Mouse (Mus musculus) thymus, adult 2 months (tissue): ENCODE data around the gene Plcg2. TPM values are rescaled to one million over a fixed set of nuclear protein-coding genes. Genes with fewer than 3 reads are reported as not detected.

Experiments used
- DNase-seq: peaks from one replicate; pipeline ENCODE4 v3.0.0; 2021
- H3K27ac ChIP-seq: fragments of 200-500 bp; 2 replicates; pipeline ENCODE4 v1.5.1; 2012; ENCODE audit warnings: low read length, control low read depth; ENCODE audit not compliant: control insufficient read depth, insufficient read depth
- H3K27me3 ChIP-seq: fragments of 200-500 bp; 2 replicates; pipeline ENCODE4 v1.6.1; 2012; ENCODE audit warnings: mild to moderate bottlenecking, low read length, moderate library complexity, mixed read lengths; ENCODE audit not compliant: control insufficient read depth, insufficient read depth
- H3K36me3 ChIP-seq: fragments of 200-500 bp; 2 replicates; pipeline ENCODE4 v1.6.1; 2012; ENCODE audit warnings: mild to moderate bottlenecking, low read length, moderate library complexity; ENCODE audit not compliant: control insufficient read depth, insufficient read depth
- H3K4me1 ChIP-seq: fragments of 200-500 bp; replicated peaks from 2 replicates; pipeline ENCODE4 v1.6.1; 2012; ENCODE audit warnings: low read length; ENCODE audit not compliant: control insufficient read depth, insufficient read depth
- H3K4me3 ChIP-seq: fragments of 200-500 bp; 2 replicates; pipeline ENCODE4 v1.5.1; 2012; ENCODE audit warnings: mild to moderate bottlenecking, low read length, control low read depth, moderate library complexity; ENCODE audit not compliant: control insufficient read depth, insufficient read depth
- CTCF ChIP-seq: fragments of 200-500 bp; IDR thresholded peaks from 2 replicates; pipeline ENCODE4 v1.5.1; 2012; ENCODE audit warnings: mild to moderate bottlenecking, control low read depth, low read length, moderate library complexity, borderline replicate concordance; ENCODE audit not compliant: control insufficient read depth, poor library complexity, insufficient read depth; ENCODE audit errors: extremely low read depth
- POLR2A ChIP-seq: fragments of 200-500 bp; IDR thresholded peaks from 2 replicates; pipeline ENCODE4 v1.6.1; 2012; ENCODE audit warnings: mild to moderate bottlenecking, low read length, control low read depth, moderate library complexity; ENCODE audit not compliant: control insufficient read depth, poor library complexity, insufficient read depth; ENCODE audit errors: extremely low read depth
- WGBS: fragments of 180-500 bp; shearing (Covaris S2); methylation state at CpG from one replicate; pipeline ENCODE4 v1.1.7; 2018; 5-methylcytosine and 5-hydroxymethylcytosine counted together
- polyA plus RNA-seq: library from polyadenylated mRNA; depleted of rRNA; stranded (reverse); fragments of >200 nt; gene quantifications from 2 replicates; pipeline ENCODE4 v1.2.3, GENCODE M21; 2012; rRNA removed

Plcg2 gene
- polyA plus RNA-seq, result 9.0 and 10.7 TPM in 2 replicates

DNA sequence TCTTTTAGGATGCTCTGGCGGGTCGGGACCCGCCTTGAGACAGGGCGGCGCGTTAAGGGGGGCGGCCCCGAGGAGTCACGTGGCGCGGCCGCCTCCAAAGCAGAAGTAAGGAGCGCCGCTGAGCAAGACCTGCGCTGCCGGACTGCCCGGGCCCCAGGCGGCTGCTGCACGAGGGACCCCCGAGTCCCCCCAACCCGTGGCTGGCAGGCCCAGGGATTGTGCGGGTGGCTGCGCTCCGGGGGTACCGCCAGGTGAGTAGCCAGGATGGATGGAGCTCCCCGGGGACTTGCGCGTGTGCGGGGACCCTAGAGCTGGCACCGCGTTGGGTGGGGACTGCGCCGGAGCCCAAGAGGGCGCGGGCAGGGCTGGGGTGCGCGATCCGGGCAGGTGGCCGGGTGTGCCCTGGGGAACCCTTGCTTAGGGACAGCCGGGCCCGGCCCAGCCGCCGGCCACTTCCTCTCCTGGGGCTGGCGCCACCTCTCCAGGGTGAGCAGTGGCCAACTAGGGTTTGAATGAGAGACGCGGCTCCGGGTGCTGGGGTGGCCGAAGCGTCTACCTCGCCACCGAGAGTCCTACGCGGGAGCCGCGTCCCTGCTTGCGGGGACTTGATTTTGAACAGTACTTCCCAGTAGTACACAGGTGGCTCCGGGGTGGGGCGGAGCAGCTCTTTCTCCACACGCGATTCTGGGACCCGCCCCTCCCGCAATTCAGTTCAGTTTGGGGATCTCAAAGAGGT lies at the start of gene Plcg2:
Gene Plcg2 (plus strand): TSS at position 113 of the 736 bp plus-strand sequence.
- WGBS, result under 1% methylated on average over 61 of the region's 62 CpGs
- H3K27me3 ChIP-seq, result no peaks in the 10 kb centered on the region; the same call in 1 of the 2 replicates
- peak; percentile 59 for DNase-seq
- no peaks in the 10 kb centered on the region for H3K36me3 ChIP-seq
- peaks cover 14% of the 10 kb centered on the region for H3K4me1 ChIP-seq
- TF ChIP-seq POLR2A (no peak), CTCF (no peak)
- H3K27ac ChIP-seq, result no peak within 1 kb of the TSS
- H3K4me3 ChIP-seq, result peak within 1 kb of the TSS; percentile 61

DNA sequence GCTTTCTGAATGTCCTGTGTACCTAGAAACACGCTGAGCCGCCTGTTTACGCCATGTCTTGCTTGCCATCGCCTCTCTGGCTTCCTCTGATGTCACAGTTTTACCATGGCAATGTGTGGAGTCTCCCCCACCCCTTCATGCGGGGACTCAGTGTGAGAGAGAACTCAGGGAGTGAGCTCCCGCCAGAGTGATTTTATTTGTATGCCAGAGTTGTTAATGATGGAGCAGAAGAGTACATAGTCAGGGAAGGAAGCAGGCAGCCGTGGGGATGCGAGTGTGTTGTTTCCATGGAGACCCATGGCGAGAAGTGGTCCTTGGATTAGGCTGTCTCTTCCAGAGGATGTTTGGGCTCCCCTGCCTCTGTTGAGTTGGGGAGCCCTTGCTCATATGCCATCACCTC lies 47.0 kb upstream of the Plcg2 start:
- Histone ChIP-seq H3K4me3 (no peak overlapping the region), H3K36me3 (peaks cover 85% of the 10 kb centered on the region), H3K4me1 (no peaks in the 10 kb centered on the region), H3K27ac (no peak overlapping the region), H3K27me3 (no peaks in the 10 kb centered on the region)
- TF ChIP-seq POLR2A (no peak), CTCF (no peak)
- DNase-seq, result no peak
- 96% methylated on average over 9 of the region's 9 CpGs for WGBS

DNA sequence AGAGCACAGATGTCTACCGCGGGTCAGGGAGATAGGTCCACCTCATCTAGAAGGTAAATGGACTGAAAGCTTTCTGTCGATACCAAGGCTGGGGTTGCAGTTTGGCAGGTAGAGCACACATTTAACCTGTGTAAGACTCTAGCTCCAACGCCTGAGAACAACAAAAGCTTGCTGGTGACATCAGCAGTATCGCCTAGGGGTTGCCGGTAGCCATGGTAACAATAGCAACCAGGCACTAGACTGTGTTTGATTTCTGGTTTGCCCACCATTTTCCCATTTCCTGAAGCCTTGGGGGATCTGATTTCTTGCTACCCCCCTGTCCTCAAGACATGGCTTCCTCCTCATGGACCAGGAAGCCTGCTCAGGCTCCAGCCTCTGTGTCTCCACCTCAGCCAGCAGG lies 44.1 kb upstream of the Plcg2 start:
- Histone ChIP-seq H3K4me1 (no peaks in the 10 kb centered on the region), H3K27me3 (no peaks in the 10 kb centered on the region), H3K27ac (no peak overlapping the region), H3K36me3 (peaks cover 73% of the 10 kb centered on the region), H3K4me3 (no peak overlapping the region)
- 96% methylated on average over 6 of the region's 6 CpGs for WGBS
- DNase-seq, result no peak
- no peak for TF ChIP-seq CTCF
- no peak for TF ChIP-seq POLR2A

DNA sequence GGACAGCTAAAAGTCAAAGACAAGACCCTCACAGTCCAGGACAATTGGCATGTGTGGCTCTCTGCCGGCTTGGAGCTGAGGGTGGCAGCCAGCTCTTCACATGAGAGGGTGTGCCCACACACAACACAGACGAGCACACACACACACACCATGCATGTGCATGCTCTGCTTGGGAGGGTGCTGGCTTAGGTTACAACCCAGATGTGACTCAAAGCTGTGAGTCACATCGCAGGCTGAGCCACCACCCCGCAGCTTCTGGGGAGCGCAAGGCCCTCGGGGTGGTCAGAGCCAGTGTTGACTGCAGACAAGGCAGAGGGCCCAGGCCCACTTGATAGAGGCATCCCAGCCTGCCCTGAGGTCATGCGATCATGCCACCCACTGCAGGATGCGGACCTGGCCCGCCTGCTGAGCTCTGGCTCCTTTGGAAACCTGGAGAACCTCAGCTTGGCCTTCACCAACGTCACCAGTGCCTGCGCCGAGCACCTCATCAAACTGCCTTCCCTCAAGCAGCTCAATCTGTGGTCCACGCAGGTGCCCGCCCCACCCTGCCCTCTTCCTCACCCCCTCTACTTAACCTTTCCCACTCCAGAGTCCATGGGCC lies 43.5 kb upstream of the Plcg2 start:
- no peaks in the 10 kb centered on the region for H3K27me3 ChIP-seq
- 94% methylated on average over 14 of the region's 14 CpGs for WGBS
- H3K36me3 ChIP-seq, result peaks cover 66% of the 10 kb centered on the region
- no peak overlapping the region for H3K27ac ChIP-seq
- H3K4me3 ChIP-seq, result no peak overlapping the region
- TF ChIP-seq CTCF (no peak), POLR2A (no peak)
- no peaks in the 10 kb centered on the region for H3K4me1 ChIP-seq
- DNase-seq, result no peak

DNA sequence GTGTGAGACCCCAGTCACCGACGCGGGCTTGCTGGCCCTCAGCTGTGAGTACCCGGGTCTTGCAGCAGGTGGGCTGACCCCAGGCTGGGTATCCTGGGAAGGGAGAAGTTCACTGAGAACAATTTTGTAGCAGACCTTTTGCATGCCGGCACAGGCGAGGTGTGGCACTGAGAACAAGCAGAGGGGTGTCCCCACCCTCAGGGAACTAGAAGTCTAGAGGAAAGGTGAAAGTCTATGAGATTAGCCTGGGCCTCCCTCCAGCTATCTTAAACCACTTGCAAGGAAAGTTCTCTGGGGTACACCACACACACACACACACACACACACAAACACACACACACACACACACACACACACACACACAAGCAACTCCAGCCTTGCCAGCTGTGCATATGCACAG lies 42.4 kb upstream of the Plcg2 start:
- H3K4me1 ChIP-seq, result no peaks in the 10 kb centered on the region
- no peak overlapping the region for H3K4me3 ChIP-seq
- peaks cover 62% of the 10 kb centered on the region for H3K36me3 ChIP-seq
- TF ChIP-seq POLR2A (no peak), CTCF (no peak)
- no peak for DNase-seq
- 97% methylated on average over 6 of the region's 6 CpGs for WGBS
- no peak overlapping the region for H3K27ac ChIP-seq
- no peaks in the 10 kb centered on the region for H3K27me3 ChIP-seq

DNA sequence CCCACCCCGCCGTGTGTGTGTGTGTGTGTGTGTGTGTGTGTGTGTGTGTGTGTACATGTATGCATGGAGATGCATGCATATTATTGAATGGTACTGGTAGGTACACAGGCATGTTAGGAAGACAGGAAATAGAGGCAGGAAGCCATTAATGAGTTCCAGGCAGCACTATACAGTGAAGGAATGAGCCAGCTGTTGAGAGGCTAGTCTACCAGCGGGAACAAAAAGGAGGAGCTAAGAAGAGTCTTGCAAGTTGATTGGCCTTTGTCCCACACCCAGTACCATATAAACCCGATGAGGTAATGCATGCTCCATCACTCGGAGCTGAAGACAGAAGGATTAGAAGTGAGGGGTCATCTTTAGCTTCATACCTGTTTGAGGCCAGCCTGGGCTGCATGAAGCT lies 39.7 kb upstream of the Plcg2 start:
- H3K4me1 ChIP-seq, result no peaks in the 10 kb centered on the region
- H3K36me3 ChIP-seq, result peaks cover 36% of the 10 kb centered on the region
- 85% methylated on average over 5 of the region's 5 CpGs for WGBS
- no peak for DNase-seq
- H3K27me3 ChIP-seq, result no peaks in the 10 kb centered on the region
- H3K27ac ChIP-seq, result no peak overlapping the region
- no peak overlapping the region for H3K4me3 ChIP-seq
- TF ChIP-seq POLR2A (no peak), CTCF (no peak)

DNA sequence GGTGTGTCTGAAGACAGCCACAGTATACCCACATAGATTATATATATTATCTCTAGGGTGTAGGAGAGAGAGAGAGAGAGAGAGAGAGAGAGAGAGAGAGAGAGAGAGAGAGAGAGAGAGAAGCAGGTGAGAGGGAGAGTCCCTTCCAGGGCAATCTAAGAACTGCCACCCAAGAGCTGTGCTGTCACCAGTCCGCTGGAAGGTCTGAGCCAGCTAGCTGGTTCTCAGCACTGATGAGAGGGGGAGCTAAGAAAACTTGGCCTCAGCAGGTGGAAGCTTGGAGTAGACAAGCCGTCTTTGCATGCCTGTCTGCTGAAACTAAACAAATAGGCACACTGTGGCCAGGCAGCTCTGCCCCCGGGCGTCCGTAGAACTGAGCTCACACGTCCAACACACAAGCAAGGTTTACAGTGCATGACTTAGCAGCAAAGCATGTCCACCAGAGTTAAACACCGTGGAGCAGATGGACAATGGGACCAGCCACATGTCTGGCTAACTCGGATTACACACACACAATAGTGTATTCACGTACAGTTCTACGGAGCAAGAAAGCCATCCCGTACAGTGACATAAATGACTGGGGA lies 35.3 kb upstream of the Plcg2 start:
- H3K36me3 ChIP-seq, result 0 out of 2 replicates have a peak, but pooled peaks cover under 1% of the 10 kb centered on the region
- no peak overlapping the region for H3K27ac ChIP-seq
- H3K4me3 ChIP-seq, result no peak overlapping the region
- no peaks in the 10 kb centered on the region for H3K27me3 ChIP-seq
- no peak for TF ChIP-seq CTCF
- TF ChIP-seq POLR2A, result no peak
- WGBS, result 87% methylated on average over 11 of the region's 11 CpGs
- H3K4me1 ChIP-seq, result no peaks in the 10 kb centered on the region
- no peak for DNase-seq
